Mouse (Mus musculus): ENCODE data around the gene Nr2f6. TPM values are rescaled to one million over a fixed set of nuclear protein-coding genes. Genes with fewer than 3 reads are reported as not detected.
"Not testable (repeated sequence)": the region's sequence is repeated elsewhere in the genome, so short reads cannot be mapped to it uniquely, and the experiment has no call there.

The Nr2f6 gene
- polyA plus RNA-seq, 1 experiment, result 133 TPM

- no peak for DNase-seq (ENCODE audit: low read depth)
These were observed 14.1 kb downstream of the Nr2f6 start for GRCm38 (mm10) chr8:71367529-71368176.

GRCm38 (mm10) chr8:71366771-71367528, 14.8 kb downstream of the Nr2f6 start, which contains the start of gene Use1:
Gene Use1, plus strand, starts transcription at chr8:71366848.
- DNase-seq (ENCODE audit: low read depth), result peak; percentile 86

GRCm38 (mm10) chr8:71358026-71358425, 23.7 kb downstream of the Nr2f6 start:
- DNase-seq (ENCODE audit: low read depth), result no peak

DNA sequence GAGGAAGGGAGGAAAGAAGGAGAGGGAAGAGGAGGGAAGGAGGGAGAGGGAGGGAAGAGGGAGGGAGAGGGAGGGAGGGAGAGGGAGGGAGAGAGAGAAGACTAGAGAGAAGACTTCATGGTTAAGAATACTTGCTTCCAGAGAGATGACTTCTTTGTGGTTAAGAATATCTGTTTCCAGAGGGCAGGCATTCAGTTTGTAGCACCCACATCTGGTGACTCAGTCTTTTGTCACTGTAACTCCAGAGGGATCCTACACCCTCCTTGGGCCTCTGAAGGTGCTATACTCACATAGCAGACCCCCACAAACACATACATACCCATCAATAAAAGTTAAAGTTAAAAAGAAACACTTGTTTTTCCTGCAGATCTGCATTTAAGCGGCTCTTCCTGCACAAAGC, 30.2 kb downstream of the Nr2f6 start:
- DNase-seq (ENCODE audit: low read depth), result no peak

- DNase-seq (ENCODE audit: low read depth), result no peak
These were observed 30.6 kb downstream of the Nr2f6 start for GRCm38 (mm10) chr8:71351117-71351516.

GRCm38 (mm10) chr8:71346581-71346980, 35.2 kb downstream of the Nr2f6 start:
- no peak for DNase-seq (ENCODE audit: low read depth)

DNA sequence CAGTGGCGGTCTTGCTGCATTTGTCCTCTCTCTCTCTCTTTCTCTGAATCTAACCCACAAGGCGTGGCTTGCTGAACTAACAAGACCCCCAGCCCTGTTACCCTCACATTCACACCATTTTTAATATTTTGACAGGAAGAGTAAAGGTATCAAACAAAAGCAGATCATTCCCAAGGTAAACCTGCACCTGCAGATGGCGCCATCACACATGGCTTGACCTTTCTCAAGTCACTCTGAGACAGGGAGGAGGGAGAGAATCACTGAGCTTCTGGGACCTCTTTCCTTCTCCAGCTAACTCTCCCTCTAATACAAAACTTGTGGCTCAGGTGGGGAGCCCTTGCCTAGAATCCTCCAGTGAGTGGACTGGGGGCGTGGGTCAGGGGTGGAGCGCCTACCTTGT, 41.1 kb downstream of the Nr2f6 start:
- no peak for DNase-seq (ENCODE audit: low read depth)

- DNase-seq (ENCODE audit: low read depth), result not testable (repeated sequence)
These were observed 43.9 kb downstream of the Nr2f6 start for GRCm38 (mm10) chr8:71337834-71338233.

- DNase-seq (ENCODE audit: low read depth), result no peak
These were observed 56.9 kb downstream of the Nr2f6 start for GRCm38 (mm10) chr8:71324848-71325247.

Other genes starting within 250 kb of the Nr2f6 start
- gene Myo9b, start 109.2 kb downstream of the Nr2f6 start, polyA plus RNA-seq (2012; rRNA removed), result 17.7 and 20.8 TPM in 2 replicates
- 2.8 and 3.6 TPM in 2 replicates for gene Haus8, start 109.0 kb downstream of the Nr2f6 start, polyA plus RNA-seq (2012; rRNA removed)
- 157 and 172 TPM in 2 replicates for gene Use1, start 15.1 kb downstream of the Nr2f6 start, polyA plus RNA-seq (2012; rRNA removed)
- 10.2 and 13.0 TPM in 2 replicates for gene Ocel1, start 10.7 kb downstream of the Nr2f6 start, polyA plus RNA-seq (2012; rRNA removed)
- gene Ushbp1, start 13.8 kb upstream of the Nr2f6 start, polyA plus RNA-seq (2012; rRNA removed), result 40.6 and 59.8 TPM in 2 replicates
- 107 and 126 TPM in 2 replicates for gene Babam1, start 14.9 kb upstream of the Nr2f6 start, polyA plus RNA-seq (2012; rRNA removed)
- 1.8 TPM in 2 replicates for gene Ankle1, start 24.1 kb upstream of the Nr2f6 start, polyA plus RNA-seq (2012; rRNA removed)
- 24.1 and 29.2 TPM in 2 replicates for gene Abhd8, start 81.7 kb upstream of the Nr2f6 start, polyA plus RNA-seq (2012; rRNA removed)
- gene Mrpl34, start 83.0 kb upstream of the Nr2f6 start, polyA plus RNA-seq (2012; rRNA removed), result 49.9 and 63.7 TPM in 2 replicates
- 95.7 and 103 TPM in 2 replicates for gene Dda1, start 87.2 kb upstream of the Nr2f6 start, polyA plus RNA-seq (2012; rRNA removed)
- 18.3 and 18.9 TPM in 2 replicates for gene Ano8, start 104.0 kb upstream of the Nr2f6 start, polyA plus RNA-seq (2012; rRNA removed)
- gene Gtpbp3, start 106.1 kb upstream of the Nr2f6 start, polyA plus RNA-seq (2012; rRNA removed), result 19.0 and 21.4 TPM in 2 replicates
- gene Plvap, start 129.8 kb upstream of the Nr2f6 start, polyA plus RNA-seq (2012; rRNA removed), result 91.9 and 104 TPM in 2 replicates
- 0.07 TPM in 1 of 2 replicates, not detected in the other for gene Ccdc194, start 143.8 kb upstream of the Nr2f6 start, polyA plus RNA-seq (2012; rRNA removed)
- 123 and 139 TPM in 2 replicates for gene Bst2, start 155.5 kb upstream of the Nr2f6 start, polyA plus RNA-seq (2012; rRNA removed)
- gene Mvb12a, start 161.0 kb upstream of the Nr2f6 start, polyA plus RNA-seq (2012; rRNA removed), result 144 and 146 TPM in 2 replicates
- gene Tmem221, start 176.9 kb upstream of the Nr2f6 start, polyA plus RNA-seq (2012; rRNA removed), result 3.4 and 4.1 TPM in 2 replicates
- gene Nxnl1, start 184.6 kb upstream of the Nr2f6 start, polyA plus RNA-seq (2012; rRNA removed), result 0.41 and 0.53 TPM in 2 replicates
- 227 and 307 TPM in 2 replicates for gene Slc27a1, start 186.9 kb upstream of the Nr2f6 start, polyA plus RNA-seq (2012; rRNA removed)
- gene Pgls, start 210.2 kb upstream of the Nr2f6 start, polyA plus RNA-seq (2012; rRNA removed), result 111 and 134 TPM in 2 replicates
- gene Fam129c, start 215.7 kb upstream of the Nr2f6 start, polyA plus RNA-seq (2012; rRNA removed), result 2.1 and 2.2 TPM in 2 replicates
- 140 and 155 TPM in 2 replicates for gene Colgalt1, start 229.0 kb upstream of the Nr2f6 start, polyA plus RNA-seq (2012; rRNA removed)